Mouse (Mus musculus) lung, postnatal 0 days (tissue): ENCODE results near the gene Lgi1. TPM values are rescaled to one million over a fixed set of nuclear protein-coding genes. Genes with fewer than 3 reads are reported as not detected.

ENCODE experiments used
- ATAC-seq: fragments of 200-750 bp; cut with Nextera tagmentation; 2 replicates; pipeline ENCODE4 v1.8.0; 2017; ENCODE audit warnings: moderate library complexity
- DNase-seq: peaks from one replicate; pipeline ENCODE4 v3.0.0-alpha.2; 2016; ENCODE audit warnings: low spot score
- H3K27ac ChIP-seq: fragments of 300-500 bp; sonication (generic); 2 replicates; pipeline ENCODE4 v1.5.1; 2014; ENCODE audit warnings: antibody characterized with exemption, mild to moderate bottlenecking, low read length, mixed read lengths
- H3K27me3 ChIP-seq: fragments of 300-500 bp; sonication (generic); replicated peaks from 2 replicates; pipeline ENCODE4 v1.6.1; 2014; ENCODE audit warnings: low read length, mixed read lengths; ENCODE audit not compliant: insufficient read depth
- H3K36me3 ChIP-seq: fragments of 300-500 bp; sonication (generic); 2 replicates; pipeline ENCODE4 v1.6.1; 2014; ENCODE audit warnings: low read length, mixed read lengths; ENCODE audit not compliant: insufficient read depth
- H3K4me1 ChIP-seq: fragments of 300-500 bp; sonication (generic); 2 replicates; pipeline ENCODE4 v1.6.1; 2014; ENCODE audit warnings: antibody characterized with exemption, low read depth, low read length, mixed read lengths; ENCODE audit not compliant: insufficient read depth
- H3K4me2 ChIP-seq: fragments of 300-500 bp; sonication (generic); replicated peaks from 2 replicates; pipeline ENCODE4 v1.6.1; 2014; ENCODE audit warnings: low read depth, mild to moderate bottlenecking, low read length, moderate library complexity, mixed read lengths
- H3K4me3 ChIP-seq: fragments of 300-500 bp; sonication (generic); 2 replicates; pipeline ENCODE4 v1.5.1; 2014; ENCODE audit warnings: low read depth, low read length
- H3K9ac ChIP-seq: fragments of 300-500 bp; sonication (generic); replicated peaks from 2 replicates; pipeline ENCODE4 v1.6.1; 2014; ENCODE audit warnings: low read depth, mild to moderate bottlenecking
- H3K9me3 ChIP-seq: fragments of 300-500 bp; sonication (generic); 2 replicates; pipeline ENCODE4 v1.6.1; 2016; ENCODE audit warnings: low read length, mixed read lengths
- CTCF ChIP-seq: IDR thresholded peaks from 2 replicates; pipeline ENCODE4 v1.5.1; 2016; ENCODE audit warnings: antibody characterized with exemption, mild to moderate bottlenecking
- EP300 ChIP-seq: IDR thresholded peaks from 2 replicates; pipeline ENCODE4 v1.6.1; 2016; ENCODE audit warnings: antibody characterized with exemption, mild to moderate bottlenecking, control low read depth
- WGBS: fragments of 180-500 bp; shearing (Covaris S2); extraction: QIAGEN DNeasy Blood & Tissue Kit; methylation state at CpG from one replicate; pipeline ENCODE4 v1.1.7; 2014; 5-methylcytosine and 5-hydroxymethylcytosine counted together
- polyA plus RNA-seq: library from polyadenylated mRNA; unstranded; fragments of >200 nt; fragmentation: Nextera tagmentation; extraction: Ambion mirVana; gene quantifications from 2 replicates; pipeline ENCODE4 v1.2.1, GENCODE M21; 2015

Gene Lgi1
- polyA plus RNA-seq, 1 experiment from 2014 or later, result 0.07 TPM

DNA sequence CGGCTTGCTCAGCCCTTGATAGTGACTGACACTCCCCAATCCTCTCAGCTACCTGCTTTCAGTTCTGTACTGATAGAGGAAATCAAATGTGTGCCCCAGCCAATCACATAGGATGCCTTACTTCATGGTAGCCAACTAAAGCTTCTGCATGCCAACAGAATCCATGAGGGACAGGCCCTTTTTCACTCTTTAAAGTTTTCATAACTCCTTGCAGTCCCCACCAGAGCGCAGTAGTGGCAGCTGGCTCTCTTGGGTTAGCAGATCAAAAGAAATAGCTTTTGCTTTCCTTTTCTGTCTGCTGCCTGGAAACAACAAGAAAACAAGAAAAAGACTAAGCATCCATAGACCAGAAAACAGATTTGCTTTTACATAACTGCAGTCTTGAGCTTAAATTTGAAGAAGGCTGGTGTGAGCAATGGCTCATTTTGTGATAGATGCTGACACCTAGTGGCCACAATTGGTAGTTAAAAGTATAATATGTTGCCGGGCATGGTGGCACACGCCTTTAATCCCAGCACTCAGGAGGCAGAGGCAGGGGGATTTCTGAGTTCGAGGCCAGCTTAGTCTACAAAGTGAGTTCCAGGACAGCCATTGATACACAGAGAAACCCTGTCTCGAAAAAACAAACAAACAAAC is 88.3 kb downstream of the Lgi1 start:
- peak; percentile 81 for TF ChIP-seq CTCF
- TF ChIP-seq EP300, result no peak
- Histone ChIP-seq H3K9ac (no peak overlapping the region), H3K4me3 (no peak overlapping the region), H3K36me3 (no peaks in the 10 kb centered on the region), H3K4me2 (no peak overlapping the region), H3K4me1 (no peaks in the 10 kb centered on the region), H3K27me3 (no peaks in the 10 kb centered on the region), H3K27ac (no peak overlapping the region), H3K9me3 (no peaks in the 10 kb centered on the region)
- DNase-seq (peak; percentile 62), ATAC-seq (no peak)
- 32% methylated on average over 6 of the region's 6 CpGs for WGBS

DNA sequence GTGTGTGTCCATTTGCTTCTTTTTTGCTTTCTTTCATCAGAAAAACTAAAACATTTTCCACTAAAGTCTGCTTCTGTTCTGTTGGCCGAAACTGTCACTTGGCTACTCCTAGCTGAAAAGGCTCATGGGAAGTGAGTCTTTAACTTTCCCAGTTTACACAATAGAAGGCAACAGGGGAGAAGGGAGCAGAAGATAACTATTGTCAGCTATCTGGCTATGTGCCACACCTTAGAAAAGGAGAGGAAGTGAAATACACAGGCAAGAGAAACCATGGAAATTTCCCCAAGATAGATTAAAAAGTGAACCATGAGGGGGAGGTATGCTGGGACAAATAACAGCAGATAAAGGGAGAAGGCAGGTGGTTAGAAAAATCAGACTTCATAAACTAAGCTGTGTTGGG is 89.9 kb downstream of the Lgi1 start:
- H3K27me3 ChIP-seq, result no peaks in the 10 kb centered on the region
- no peak overlapping the region for H3K9ac ChIP-seq
- 94% methylated on average over 1 of the region's 1 CpGs for WGBS
- H3K4me1 ChIP-seq, result no peaks in the 10 kb centered on the region
- ATAC-seq, result no peak
- H3K4me3 ChIP-seq, result no peak overlapping the region
- H3K9me3 ChIP-seq, result no peaks in the 10 kb centered on the region
- no peak overlapping the region for H3K27ac ChIP-seq
- no peaks in the 10 kb centered on the region for H3K36me3 ChIP-seq
- DNase-seq, result no peak
- TF ChIP-seq CTCF (no peak), EP300 (no peak)
- H3K4me2 ChIP-seq, result no peak overlapping the region

DNA sequence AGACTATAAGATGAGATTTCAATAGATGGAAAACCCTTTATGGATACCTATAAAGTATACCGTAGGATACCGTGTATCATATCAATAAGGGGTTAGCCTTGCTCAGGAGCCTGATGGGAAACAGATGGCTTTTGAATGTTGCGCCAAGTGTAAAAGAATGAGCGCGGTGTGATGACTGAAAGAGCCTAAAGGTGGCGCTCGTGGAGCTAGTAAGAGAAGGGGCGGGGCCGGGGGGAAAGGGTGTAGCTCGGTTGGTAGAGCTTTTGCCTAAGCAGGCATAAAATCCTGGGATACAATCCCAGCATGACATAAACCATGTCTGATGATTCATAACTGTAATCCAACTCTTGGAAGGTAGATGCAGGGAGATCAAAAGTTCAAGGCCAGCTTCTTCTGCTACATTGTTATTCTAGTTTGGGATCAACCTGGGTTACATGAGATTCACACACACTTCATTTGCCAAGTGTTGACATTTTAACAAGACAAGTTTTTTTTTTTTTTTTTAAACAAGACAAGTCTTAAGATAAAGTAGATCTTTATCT is 90.6 kb downstream of the Lgi1 start:
- TF ChIP-seq CTCF, result peak; percentile 21; the same call in 1 of the 2 replicates
- TF ChIP-seq EP300, result no peak
- Histone ChIP-seq H3K4me3 (no peak overlapping the region), H3K4me1 (no peaks in the 10 kb centered on the region), H3K9ac (no peak overlapping the region), H3K9me3 (no peaks in the 10 kb centered on the region), H3K36me3 (no peaks in the 10 kb centered on the region), H3K27me3 (no peaks in the 10 kb centered on the region), H3K27ac (no peak overlapping the region), H3K4me2 (no peak overlapping the region)
- DNase-seq (no peak), ATAC-seq (no peak)
- WGBS, result 52% methylated on average over 10 of the region's 10 CpGs

DNA sequence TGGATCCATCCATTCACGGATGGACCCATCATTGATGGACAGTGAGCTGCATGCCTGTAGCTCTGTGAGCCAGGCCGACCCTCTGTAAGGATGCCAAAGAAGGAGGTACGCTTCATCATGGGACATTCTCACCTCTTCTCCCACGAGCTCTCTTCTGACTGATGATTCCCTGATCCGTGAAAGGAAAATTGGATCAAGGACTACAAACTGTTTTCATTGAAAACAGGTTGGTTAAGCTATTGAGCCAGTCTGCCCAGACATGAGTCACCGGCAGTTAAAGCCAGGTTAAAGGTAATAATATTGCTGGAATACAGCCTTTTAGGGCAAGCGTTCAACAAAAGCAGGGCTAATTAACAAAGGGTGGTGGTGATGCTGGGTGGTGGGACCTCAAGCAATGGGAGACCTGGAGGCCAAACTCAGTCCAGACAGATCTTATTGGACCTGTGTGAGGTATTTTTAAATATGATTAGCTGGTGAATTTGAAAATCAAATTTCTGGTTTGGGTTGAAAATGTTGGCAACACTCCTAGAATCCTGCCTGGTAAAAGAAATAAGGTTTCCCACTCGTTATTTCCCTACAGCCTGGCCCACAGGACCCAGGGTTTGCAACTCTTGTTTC is 92.0 kb downstream of the Lgi1 start:
- Histone ChIP-seq H3K4me1 (no peaks in the 10 kb centered on the region), H3K4me2 (no peak overlapping the region), H3K27ac (no peak overlapping the region), H3K27me3 (no peaks in the 10 kb centered on the region), H3K36me3 (no peaks in the 10 kb centered on the region), H3K9ac (no peak overlapping the region), H3K4me3 (no peak overlapping the region), H3K9me3 (no peaks in the 10 kb centered on the region)
- WGBS, result 75% methylated on average over 8 of the region's 8 CpGs
- ATAC-seq (no peak), DNase-seq (no peak)
- TF ChIP-seq EP300 (no peak), CTCF (no peak)

DNA sequence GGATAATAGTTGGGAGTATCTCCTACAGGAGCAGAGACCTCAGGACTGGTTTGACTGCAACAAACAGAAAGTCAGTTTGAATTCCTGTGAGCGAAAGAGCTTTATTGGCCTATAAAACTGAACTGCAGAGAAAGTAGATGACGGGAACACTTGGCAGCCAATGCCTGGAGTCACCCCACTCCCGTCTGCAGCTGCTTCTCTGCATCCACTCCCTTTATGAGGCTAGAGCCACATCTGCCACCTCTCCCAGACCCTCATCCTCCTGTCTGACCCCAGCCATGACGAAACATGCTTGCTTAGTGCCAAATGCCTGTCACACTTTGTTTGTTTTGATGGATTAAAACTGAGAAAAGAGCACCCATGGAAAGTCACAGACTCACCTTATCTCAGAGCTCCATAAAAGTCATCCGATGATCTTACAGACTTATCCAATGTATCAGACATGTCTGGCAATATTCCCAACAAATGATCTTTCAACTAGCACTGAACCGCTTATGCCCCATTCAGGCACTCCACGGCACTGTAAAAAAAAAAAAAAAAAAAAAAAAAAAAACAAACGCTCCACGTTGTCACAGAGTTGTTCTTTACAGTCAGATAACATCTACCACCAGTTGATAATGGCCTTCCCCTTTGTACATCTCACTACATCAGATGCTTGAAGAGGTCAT is 93.8 kb downstream of the Lgi1 start:
- 41% methylated on average over 9 of the region's 9 CpGs for WGBS

DNA sequence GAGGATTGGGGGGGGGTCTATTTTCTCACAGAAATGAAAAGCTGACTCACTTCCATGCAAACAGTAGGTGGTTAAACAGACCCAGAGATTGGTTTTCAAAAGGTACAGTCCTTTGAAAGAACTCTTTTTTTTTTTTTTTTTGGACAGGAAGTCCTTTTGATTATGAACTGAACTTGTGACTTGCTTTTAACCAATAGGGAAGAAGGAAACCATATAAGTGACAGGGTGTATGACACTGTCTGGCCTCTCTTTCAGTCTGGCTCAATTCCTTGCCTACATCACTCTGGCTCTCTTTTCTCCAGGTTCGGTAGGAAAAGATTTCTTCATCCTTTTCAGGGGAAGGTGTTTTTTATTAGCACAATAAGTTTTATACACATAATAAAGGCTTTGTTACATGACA is 95.0 kb downstream of the Lgi1 start:
- Histone ChIP-seq H3K36me3 (no peaks in the 10 kb centered on the region), H3K4me2 (no peak overlapping the region), H3K27me3 (no peaks in the 10 kb centered on the region), H3K9me3 (no peaks in the 10 kb centered on the region), H3K4me3 (no peak overlapping the region), H3K9ac (no peak overlapping the region), H3K4me1 (no peaks in the 10 kb centered on the region), H3K27ac (no peak overlapping the region)
- ATAC-seq (no peak), DNase-seq (no peak)
- TF ChIP-seq EP300, result no peak
- TF ChIP-seq CTCF, result no peak
- WGBS, result 69% methylated on average over 1 of the region's 1 CpGs

More for the DNA sequence above, 93.8 kb downstream of the Lgi1 start:
- no peaks in the 10 kb centered on the region for H3K9me3 ChIP-seq
- H3K4me1 ChIP-seq, result no peaks in the 10 kb centered on the region
- TF ChIP-seq CTCF (no peak), EP300 (no peak)
- no peak for DNase-seq
- H3K4me3 ChIP-seq, result no peak overlapping the region
- no peaks in the 10 kb centered on the region for H3K36me3 ChIP-seq
- H3K4me2 ChIP-seq, result no peak overlapping the region
- no peak for ATAC-seq
- no peak overlapping the region for H3K27ac ChIP-seq
- H3K27me3 ChIP-seq, result no peaks in the 10 kb centered on the region
- no peak overlapping the region for H3K9ac ChIP-seq

Other genes with a start within 250 kb of the Lgi1 start
- 36.4 and 37.3 TPM in 2 replicates for gene Myof, start 221.0 kb upstream of the Lgi1 start, polyA plus RNA-seq
- 1.9 and 3.2 TPM in 2 replicates for gene Cep55, start 209.5 kb upstream of the Lgi1 start, polyA plus RNA-seq
- 7.2 and 8.9 TPM in 2 replicates for gene Ffar4, start 167.5 kb upstream of the Lgi1 start, polyA plus RNA-seq
- 20.1 and 25.0 TPM in 2 replicates for gene Rbp4, start 139.3 kb upstream of the Lgi1 start, polyA plus RNA-seq
- gene Pde6c, start 131.8 kb upstream of the Lgi1 start, polyA plus RNA-seq, result not detected in 2 replicates
- 20.2 and 20.8 TPM in 2 replicates for gene Fra10ac1, start 40.4 kb upstream of the Lgi1 start, polyA plus RNA-seq
- 2.3 and 3.2 TPM in 2 replicates for gene Slc35g1, start 131.4 kb downstream of the Lgi1 start, polyA plus RNA-seq
- gene Plce1, start 216.6 kb downstream of the Lgi1 start, polyA plus RNA-seq, result 2.0 and 3.1 TPM in 2 replicates